Mouse (Mus musculus): ENCODE data around the gene Med13l. TPM values are rescaled to one million over a fixed set of nuclear protein-coding genes. Genes with fewer than 3 reads are reported as not detected.

The Med13l gene
- total and polyA plus RNA-seq, 3 experiments: 2.0 to 11.0 (median 10.1) TPM

DNA sequence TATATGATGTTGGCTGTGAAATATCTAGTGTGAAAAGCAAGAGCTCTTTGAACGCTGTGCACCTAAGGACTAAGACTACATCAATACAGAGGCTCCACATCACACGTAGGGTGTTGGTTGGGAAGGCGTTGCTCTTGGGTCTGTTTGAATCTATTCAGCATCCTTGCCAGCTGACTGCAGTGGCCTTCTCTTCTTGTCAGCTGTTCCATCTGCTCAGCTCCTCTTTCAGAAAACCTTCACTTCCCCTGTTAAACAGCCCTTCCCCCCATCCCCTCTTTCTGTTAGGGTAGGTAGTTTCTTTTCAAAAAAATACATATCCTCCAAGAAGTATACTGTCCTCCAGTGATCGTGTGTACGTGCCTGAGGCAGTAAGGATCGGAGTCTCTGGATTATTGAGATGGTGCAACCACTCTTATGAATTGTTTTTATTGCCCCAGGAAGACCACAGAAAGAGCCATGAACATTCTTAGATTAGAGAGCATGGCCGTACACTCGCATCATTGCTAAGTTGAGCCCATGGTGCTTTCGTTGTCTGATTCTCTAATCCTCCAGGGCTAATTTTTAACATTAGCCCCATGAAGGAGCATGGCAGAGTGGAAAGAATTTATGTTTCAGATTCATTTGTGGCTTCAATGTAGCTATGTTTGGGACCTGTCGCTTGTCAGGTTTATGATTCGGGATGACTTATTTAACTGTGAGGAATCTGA, 28.9 kb downstream of the Med13l start:
- Histone ChIP-seq H3K9me3 (replicated peaks; ENCODE audit: low read length) (no peaks in the 10 kb centered on the region), H3K27ac (ENCODE audit: insufficient read depth, low read depth) (no peak overlapping the region), H3K4me3 (replicated peaks in 1 of 3; ENCODE audit: low read depth in 2 of 3, low read length in 2 of 3, poor library complexity in 1 of 3) (no peak overlapping the region), H3K79me2 (replicated peaks; ENCODE audit: control insufficient read depth, extremely low read depth, insufficient read depth, poor library complexity, severe bottlenecking) (peaks cover 26% of the 10 kb centered on the region), H3K4me1 (ENCODE audit: control insufficient read depth in 1 of 2, insufficient read depth in 2 of 2) (peaks cover 14 to 63% of the 10 kb centered on the region in 2 experiments), H3K9ac (ENCODE audit: insufficient read depth, low read depth) (no peak overlapping the region), H3K36me3 (replicated peaks in 1 of 2; ENCODE audit: control insufficient read depth in 1 of 2, insufficient read depth in 1 of 2, low read length in 1 of 2) (peaks cover 0 to 10% of the 10 kb centered on the region in 2 experiments), H3K4me2 (ENCODE audit: insufficient read depth, low read depth, poor library complexity, severe bottlenecking) (no peak overlapping the region), H3K27me3 (replicated peaks) (no peaks in the 10 kb centered on the region)
- in situ Hi-C loops (cut with MboI; ENCODE audit: low pct_ligation_motif_present, low pct_unique_long_range_greater_than_20kb, low sequenced_read_pairs): no loop called here
- dilution Hi-C loops (cut with MboI; ENCODE audit: extremely low pct_ligation_motif_present, extremely low pct_unique_long_range_greater_than_20kb, low sequenced_read_pairs): no loop called here
- TF ChIP-seq JUN (IDR thresholded peaks at IDR 0.05; ENCODE audit: insufficient read depth, low read depth, low read length): no peak
- TF ChIP-seq MXI1 (IDR thresholded peaks at IDR 0.05; ENCODE audit: low read depth, low read length): 0 out of 2 replicates have a peak, but pooled peaks have one; percentile 32
- TF ChIP-seq CHD2 (IDR thresholded peaks at IDR 0.05; ENCODE audit: low read length): peak; percentile 40; the same call in 1 of the 2 replicates
- no peak for TF ChIP-seq POLR2AphosphoS2 (IDR thresholded peaks at IDR 0.05; ENCODE audit: low read depth, low read length)
- TF ChIP-seq ETS1 (conservative IDR thresholded peaks at IDR 0.05; ENCODE audit: low read depth, low read length): 0 out of 2 replicates have a peak, but pooled peaks have one; percentile 27
- TF ChIP-seq SIN3A (IDR thresholded peaks at IDR 0.05; ENCODE audit: low read length): peak; percentile 43; the same call in 1 of the 2 replicates
- peak; percentile 20 for DNase-seq (ENCODE audit: extremely low read depth)

DNA sequence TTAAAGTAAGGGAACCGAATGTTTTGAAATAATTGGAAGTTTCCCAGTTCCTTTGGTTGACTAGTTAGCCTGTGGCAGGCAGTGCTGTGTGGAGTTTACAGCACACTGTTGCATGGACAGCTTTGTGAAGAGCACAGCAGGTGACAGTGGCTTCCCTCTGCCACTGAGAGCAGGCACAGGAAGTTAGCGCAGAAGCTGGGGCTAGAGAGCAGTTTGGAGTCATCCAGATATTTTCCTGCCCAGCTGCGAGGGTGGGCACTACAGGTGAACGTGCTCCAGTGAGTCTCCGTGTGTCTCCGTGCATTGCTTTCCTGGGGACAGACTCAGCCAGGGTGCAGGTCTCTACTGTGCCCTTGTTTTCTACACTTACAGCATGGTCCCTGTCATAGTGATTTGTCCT, 30.4 kb downstream of the Med13l start:
- no peak for DNase-seq (ENCODE audit: extremely low read depth)
- Histone ChIP-seq H3K27ac (ENCODE audit: insufficient read depth, low read depth) (no peak overlapping the region), H3K4me2 (ENCODE audit: insufficient read depth, low read depth, poor library complexity, severe bottlenecking) (no peak overlapping the region), H3K9me3 (replicated peaks; ENCODE audit: low read length) (no peaks in the 10 kb centered on the region), H3K36me3 (replicated peaks in 1 of 2; ENCODE audit: control insufficient read depth in 1 of 2, insufficient read depth in 1 of 2, low read length in 1 of 2) (peaks cover 5 to 18% of the 10 kb centered on the region in 2 experiments), H3K27me3 (replicated peaks) (no peaks in the 10 kb centered on the region), H3K4me3 (replicated peaks in 1 of 3; ENCODE audit: low read depth in 2 of 3, low read length in 2 of 3, poor library complexity in 1 of 3) (no peak overlapping the region), H3K4me1 (ENCODE audit: control insufficient read depth in 1 of 2, insufficient read depth in 2 of 2) (peaks cover 14 to 57% of the 10 kb centered on the region in 2 experiments), H3K9ac (ENCODE audit: insufficient read depth, low read depth) (no peak overlapping the region), H3K79me2 (replicated peaks; ENCODE audit: control insufficient read depth, extremely low read depth, insufficient read depth, poor library complexity, severe bottlenecking) (peaks cover 25% of the 10 kb centered on the region)
- in situ Hi-C loops (cut with MboI; ENCODE audit: low pct_ligation_motif_present, low pct_unique_long_range_greater_than_20kb, low sequenced_read_pairs): no loop called here
- dilution Hi-C loops (cut with MboI; ENCODE audit: extremely low pct_ligation_motif_present, extremely low pct_unique_long_range_greater_than_20kb, low sequenced_read_pairs): no loop called here
- TF ChIP-seq USF2 (conservative IDR thresholded peaks at IDR 0.05; ENCODE audit: low read depth, low read length): no peak
- no peak for TF ChIP-seq NELFE (IDR thresholded peaks at IDR 0.05; ENCODE audit: low read depth, low read length)
- TF ChIP-seq MAX (IDR thresholded peaks at IDR 0.05; ENCODE audit: low read length): no peak
- no peak for TF ChIP-seq ZC3H11A (IDR thresholded peaks at IDR 0.05; ENCODE audit: low read depth, low read length)
- no peak for TF ChIP-seq USF1 (IDR thresholded peaks at IDR 0.05; ENCODE audit: low read depth, low read length)
- TF ChIP-seq JUN (IDR thresholded peaks at IDR 0.05; ENCODE audit: insufficient read depth, low read depth, low read length): no peak
- TF ChIP-seq ETS1 (conservative IDR thresholded peaks at IDR 0.05; ENCODE audit: low read depth, low read length): no peak
- no peak for TF ChIP-seq MXI1 (IDR thresholded peaks at IDR 0.05; ENCODE audit: low read depth, low read length)
